Mouse (Mus musculus): ENCODE data around the gene Cox17.

DNA sequence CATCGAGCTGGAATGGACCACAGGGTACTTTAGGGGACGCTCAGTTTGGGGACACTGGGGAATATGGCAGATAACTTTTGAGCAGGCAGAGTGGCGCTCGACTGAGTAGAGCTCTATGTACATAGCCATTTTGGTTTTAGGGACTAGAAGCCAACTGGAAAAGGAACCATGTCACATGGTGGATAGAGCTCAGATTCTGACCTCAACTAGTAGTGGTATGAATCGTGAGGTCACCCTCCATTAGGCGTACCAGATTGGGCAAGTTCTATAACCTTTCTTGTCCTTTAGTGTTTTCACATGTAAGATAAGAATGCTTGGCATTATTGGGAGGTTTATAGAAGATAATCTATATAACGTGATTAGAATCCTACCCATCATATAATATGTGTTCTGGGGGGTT lies 43.5 kb downstream of the Cox17 start:
- TF ChIP-seq TCF12 (IDR thresholded peaks at IDR 0.05; ENCODE audit: insufficient read depth, poor library complexity, severe bottlenecking), result no peak
- no peak for TF ChIP-seq E2F4 (IDR thresholded peaks at IDR 0.05; ENCODE audit: insufficient read depth)
- TF ChIP-seq POLR2A (IDR thresholded peaks at IDR 0.05; ENCODE audit: insufficient read length, low read depth), result no peak
- TF ChIP-seq REST (IDR thresholded peaks at IDR 0.05; ENCODE audit: insufficient read depth, insufficient read length), result no peak
- TF ChIP-seq MYOD1 (IDR thresholded peaks at IDR 0.05; ENCODE audit: control insufficient read depth in 1 of 3, insufficient read length in 2 of 3, low read depth in 2 of 3), result no peak
- no peak for TF ChIP-seq TCF3 (IDR thresholded peaks at IDR 0.05; ENCODE audit: insufficient read length, low read depth)
- TF ChIP-seq POLR2AphosphoS2 (IDR thresholded peaks at IDR 0.05; ENCODE audit: insufficient read length, low read depth), result no peak
- TF ChIP-seq MAX (IDR thresholded peaks at IDR 0.05; ENCODE audit: low read depth), result no peak
- TF ChIP-seq USF1 (IDR thresholded peaks at IDR 0.05; ENCODE audit: low read depth), result no peak
